Mouse (Mus musculus) neural tube, embryonic 12.5 days (tissue): Measurements from ENCODE around the gene BC030867. TPM values are rescaled to one million over a fixed set of nuclear protein-coding genes. Genes with fewer than 3 reads are reported as not detected.
A peak's percentile ranks its signal among the peaks of the same experiment; 100 is the strongest.

Experiments
- ATAC-seq: fragments of 200-750 bp; cut with Nextera tagmentation; 2 replicates; pipeline ENCODE4 v1.8.0; 2017; ENCODE audit warnings: low read depth, mild to moderate bottlenecking, moderate TSS enrichment, moderate library complexity; ENCODE audit not compliant: low FRiP score
- H3K27ac ChIP-seq: fragments of 300-500 bp; sonication (generic); 2 replicates; pipeline ENCODE4 v1.5.1; 2016
- H3K27me3 ChIP-seq: fragments of 300-500 bp; sonication (generic); replicated peaks from 2 replicates; pipeline ENCODE4 v1.6.1; 2016; ENCODE audit warnings: mild to moderate bottlenecking
- H3K36me3 ChIP-seq: fragments of 300-500 bp; sonication (generic); 2 replicates; pipeline ENCODE4 v1.6.1; 2016; ENCODE audit warnings: mild to moderate bottlenecking
- H3K4me1 ChIP-seq: fragments of 300-500 bp; sonication (generic); 2 replicates; pipeline ENCODE4 v1.6.1; 2016
- H3K4me2 ChIP-seq: fragments of 300-500 bp; sonication (generic); replicated peaks from 2 replicates; pipeline ENCODE4 v1.6.1; 2016; ENCODE audit warnings: mild to moderate bottlenecking
- H3K4me3 ChIP-seq: fragments of 300-500 bp; sonication (generic); 2 replicates; pipeline ENCODE4 v1.5.1; 2016
- H3K9ac ChIP-seq: fragments of 300-500 bp; sonication (generic); 2 replicates; pipeline ENCODE4 v1.6.1; 2016; ENCODE audit warnings: mild to moderate bottlenecking
- H3K9me3 ChIP-seq: fragments of 300-500 bp; sonication (generic); 2 replicates; pipeline ENCODE4 v1.6.1; 2016; ENCODE audit warnings: mild to moderate bottlenecking
- WGBS: fragments of 180-500 bp; shearing (Covaris S2); methylation state at CpG from one replicate; pipeline ENCODE4 v1.1.7; 2016; 5-methylcytosine and 5-hydroxymethylcytosine counted together
- polyA plus RNA-seq: library from polyadenylated mRNA; unstranded; fragments of >200 nt; fragmentation: Nextera tagmentation; extraction: Ambion mirVana; gene quantifications from 2 replicates; pipeline ENCODE4 v1.2.1, GENCODE M21; 2016

The BC030867 gene
- polyA plus RNA-seq, 1 experiment from 2014 or later = 10.0 TPM

DNA sequence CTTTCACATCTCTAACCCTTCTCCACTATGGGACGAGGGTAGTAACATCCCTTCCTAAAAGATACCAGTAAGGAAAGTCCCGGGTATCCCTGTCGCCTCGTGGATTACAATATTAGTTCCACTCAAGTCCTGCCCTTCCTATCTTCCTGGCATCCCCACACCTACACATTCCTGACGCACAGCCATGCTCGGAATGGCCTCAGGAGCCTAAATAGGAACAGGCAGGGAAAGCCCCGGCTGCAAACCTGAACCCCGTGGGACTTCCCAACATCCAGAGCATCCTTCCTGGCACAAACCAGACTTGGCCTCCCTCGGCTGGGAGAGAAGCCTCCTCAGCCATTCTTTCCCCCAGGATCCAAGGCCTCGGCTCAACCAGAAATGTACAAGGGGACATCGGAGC lies 33.2 kb upstream of the BC030867 start:
- Histone ChIP-seq H3K27me3 (no peaks in the 10 kb centered on the region), H3K36me3 (peaks cover 21% of the 10 kb centered on the region), H3K27ac (no peak overlapping the region), H3K4me1 (peaks cover 76% of the 10 kb centered on the region), H3K9me3 (no peaks in the 10 kb centered on the region), H3K9ac (no peak overlapping the region), H3K4me3 (no peak overlapping the region), H3K4me2 (0 out of 2 replicates have a peak overlapping the region, but pooled peaks have one; percentile 20)
- WGBS = 82% methylated on average over 11 of the region's 11 CpGs
- no peak for ATAC-seq

- Histone ChIP-seq H3K9ac (no peak overlapping the region), H3K4me2 (peak overlapping the region; percentile 20; the same call in 1 of the 2 replicates)
- WGBS = 46% methylated on average over 12 of the region's 12 CpGs
Observed at GRCm38 (mm10) chr11:102216056-102216885, 32.4 kb upstream of the BC030867 start.

DNA sequence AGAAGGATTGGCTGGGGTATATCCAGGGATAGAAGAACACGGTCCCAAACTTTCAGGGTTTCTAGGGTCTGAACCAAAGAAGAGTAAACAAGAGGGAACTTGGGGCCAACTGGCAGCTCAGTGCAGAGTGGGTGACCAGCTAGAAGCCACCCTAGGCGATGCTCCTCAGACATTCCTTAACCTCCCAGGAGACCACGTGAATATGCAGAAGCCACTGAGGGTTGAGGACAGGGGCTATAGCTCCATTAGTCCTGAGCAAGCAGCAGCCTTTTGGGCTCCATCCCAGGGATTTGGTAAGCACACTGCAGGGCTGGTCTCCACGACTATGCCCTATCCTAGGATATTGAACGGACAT lies 31.8 kb upstream of the BC030867 start:
- ATAC-seq = no peak
- Histone ChIP-seq H3K9ac (no peak overlapping the region), H3K4me1 (peaks cover 67% of the 10 kb centered on the region), H3K27me3 (no peaks in the 10 kb centered on the region), H3K4me2 (no peak overlapping the region; the same call in 1 of the 2 replicates), H3K27ac (no peak overlapping the region), H3K36me3 (peaks cover 29% of the 10 kb centered on the region), H3K4me3 (no peak overlapping the region), H3K9me3 (no peaks in the 10 kb centered on the region)
- WGBS = 64% methylated on average over 5 of the region's 5 CpGs

More at GRCm38 (mm10) chr11:102216056-102216885, 32.4 kb upstream of the BC030867 start:
- Histone ChIP-seq H3K4me3 (no peak overlapping the region), H3K27me3 (no peaks in the 10 kb centered on the region), H3K9me3 (no peaks in the 10 kb centered on the region), H3K36me3 (peaks cover 26% of the 10 kb centered on the region), H3K4me1 (peaks cover 73% of the 10 kb centered on the region), H3K27ac (no peak overlapping the region)
- ATAC-seq = no peak

- no peak overlapping the region for H3K4me3 ChIP-seq
- peak overlapping the region; percentile 56; the same call in 1 of the 2 replicates for H3K4me2 ChIP-seq
- peaks cover 31% of the 10 kb centered on the region for H3K36me3 ChIP-seq
- no peak overlapping the region for H3K27ac ChIP-seq
- no peaks in the 10 kb centered on the region for H3K27me3 ChIP-seq
- ATAC-seq = no peak
- H3K9ac ChIP-seq = no peak overlapping the region
- WGBS = 79% methylated on average over 6 of the region's 6 CpGs
- H3K9me3 ChIP-seq = no peaks in the 10 kb centered on the region
- peaks cover 63% of the 10 kb centered on the region for H3K4me1 ChIP-seq
Observed at GRCm38 (mm10) chr11:102217396-102217795, 31.3 kb upstream of the BC030867 start.

- Histone ChIP-seq H3K27ac (peak overlapping the region; percentile 53; the same call in 1 of the 2 replicates), H3K4me2 (peak overlapping the region; percentile 56), H3K9me3 (no peaks in the 10 kb centered on the region), H3K4me1 (peaks cover 67% of the 10 kb centered on the region), H3K4me3 (0 out of 2 replicates have a peak overlapping the region, but pooled peaks have one; percentile 3), H3K9ac (peak overlapping the region; percentile 54), H3K27me3 (no peaks in the 10 kb centered on the region), H3K36me3 (peaks cover 35% of the 10 kb centered on the region)
- ATAC-seq = no peak
- 81% methylated on average over 7 of the region's 7 CpGs for WGBS
Observed at GRCm38 (mm10) chr11:102217876-102218430, 30.7 kb upstream of the BC030867 start.

GRCm38 (mm10) chr11:102218783-102219182 lies 29.9 kb upstream of the BC030867 start:
- Histone ChIP-seq H3K4me3 (peak overlapping the region; percentile 13; the same call in 1 of the 2 replicates), H3K27me3 (no peaks in the 10 kb centered on the region), H3K36me3 (peaks cover 36% of the 10 kb centered on the region), H3K27ac (peak overlapping the region; percentile 53; the same call in 1 of the 2 replicates), H3K9ac (peak overlapping the region; percentile 54), H3K9me3 (no peaks in the 10 kb centered on the region), H3K4me1 (peaks cover 75% of the 10 kb centered on the region), H3K4me2 (peak overlapping the region; percentile 56)
- WGBS = under 1% methylated on average over 10 of the region's 10 CpGs
- ATAC-seq = peak; percentile 45

- H3K9me3 ChIP-seq = no peaks in the 10 kb centered on the region
- peak overlapping the region; percentile 56 for H3K4me2 ChIP-seq
- 67% methylated on average over 14 of the region's 14 CpGs for WGBS
- H3K9ac ChIP-seq = peak overlapping the region; percentile 54; the same call in 1 of the 2 replicates
- H3K27ac ChIP-seq = no peak overlapping the region
- peaks cover 76% of the 10 kb centered on the region for H3K4me1 ChIP-seq
- no peaks in the 10 kb centered on the region for H3K27me3 ChIP-seq
- ATAC-seq = no peak
- no peak overlapping the region for H3K4me3 ChIP-seq
- H3K36me3 ChIP-seq = peaks cover 42% of the 10 kb centered on the region
Observed at GRCm38 (mm10) chr11:102219247-102219993, 29.3 kb upstream of the BC030867 start.

GRCm38 (mm10) chr11:102219994-102220346 lies 28.7 kb upstream of the BC030867 start:
- Histone ChIP-seq H3K9me3 (no peaks in the 10 kb centered on the region), H3K27me3 (no peaks in the 10 kb centered on the region), H3K4me2 (no peak overlapping the region), H3K9ac (no peak overlapping the region), H3K27ac (no peak overlapping the region), H3K4me1 (peaks cover 76% of the 10 kb centered on the region), H3K36me3 (peaks cover 48% of the 10 kb centered on the region), H3K4me3 (no peak overlapping the region)
- 73% methylated on average over 4 of the region's 4 CpGs for WGBS
- no peak for ATAC-seq

DNA sequence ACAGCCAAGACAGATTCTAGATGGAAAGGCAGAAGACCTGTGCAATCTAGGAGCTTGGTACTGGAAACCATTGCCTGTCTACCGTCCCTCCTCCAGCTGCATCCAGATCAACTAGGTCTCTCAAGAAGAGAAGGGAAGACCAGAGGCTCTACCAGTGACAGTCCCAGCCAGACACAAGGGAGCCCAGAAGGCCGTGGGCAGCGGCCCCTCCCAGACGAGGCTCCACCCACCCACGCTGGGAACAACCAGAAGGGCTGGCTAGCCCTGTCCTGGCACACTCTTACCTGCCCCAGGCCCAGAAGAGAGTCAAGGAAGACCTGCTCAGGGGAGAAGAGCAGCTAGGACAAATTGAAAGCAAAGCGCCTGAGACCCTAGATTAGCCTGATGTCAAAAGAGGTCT lies 28.2 kb upstream of the BC030867 start:
- ATAC-seq = no peak
- H3K27me3 ChIP-seq = no peaks in the 10 kb centered on the region
- H3K36me3 ChIP-seq = peaks cover 50% of the 10 kb centered on the region
- no peak overlapping the region for H3K9ac ChIP-seq
- no peaks in the 10 kb centered on the region for H3K9me3 ChIP-seq
- no peak overlapping the region for H3K27ac ChIP-seq
- peaks cover 76% of the 10 kb centered on the region for H3K4me1 ChIP-seq
- H3K4me3 ChIP-seq = no peak overlapping the region
- H3K4me2 ChIP-seq = no peak overlapping the region
- WGBS = 73% methylated on average over 6 of the region's 6 CpGs

GRCm38 (mm10) chr11:102221243-102221953 lies 27.3 kb upstream of the BC030867 start:
- H3K4me2 ChIP-seq = no peak overlapping the region
- H3K36me3 ChIP-seq = peaks cover 50% of the 10 kb centered on the region
- H3K27me3 ChIP-seq = no peaks in the 10 kb centered on the region
- H3K4me1 ChIP-seq = peaks cover 78% of the 10 kb centered on the region
- H3K27ac ChIP-seq = no peak overlapping the region
- no peak overlapping the region for H3K9ac ChIP-seq
- no peak for ATAC-seq
- WGBS = 85% methylated on average over 8 of the region's 8 CpGs
- no peaks in the 10 kb centered on the region for H3K9me3 ChIP-seq
- H3K4me3 ChIP-seq = no peak overlapping the region

DNA sequence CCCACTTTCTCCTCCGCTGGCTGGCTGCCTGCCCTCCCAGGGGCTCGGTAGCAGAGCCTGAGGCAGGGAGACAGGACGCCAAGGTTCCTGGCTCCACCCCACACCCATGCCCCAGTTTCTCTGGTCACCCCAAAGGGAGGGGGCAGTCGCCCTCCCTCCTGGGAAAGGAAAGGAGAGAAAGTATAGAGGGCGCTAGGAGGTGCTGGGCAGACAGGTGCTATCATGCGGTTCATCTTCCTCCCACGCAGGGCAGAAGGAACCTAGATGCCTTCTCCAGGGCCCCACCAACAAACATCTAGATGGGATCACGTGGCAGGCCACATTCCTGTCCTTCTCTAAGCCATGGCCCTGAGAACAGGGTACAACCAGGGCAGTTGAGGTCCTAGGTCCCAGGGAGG lies 26.7 kb upstream of the BC030867 start:
- H3K27ac ChIP-seq = no peak overlapping the region
- peaks cover 79% of the 10 kb centered on the region for H3K4me1 ChIP-seq
- H3K9ac ChIP-seq = no peak overlapping the region
- H3K4me3 ChIP-seq = no peak overlapping the region
- H3K36me3 ChIP-seq = peaks cover 50% of the 10 kb centered on the region
- WGBS = 86% methylated on average over 8 of the region's 8 CpGs
- H3K4me2 ChIP-seq = no peak overlapping the region
- H3K27me3 ChIP-seq = no peaks in the 10 kb centered on the region
- ATAC-seq = no peak
- H3K9me3 ChIP-seq = no peaks in the 10 kb centered on the region
